Mouse (Mus musculus) heart, adult 9 months (tissue): Measurements from ENCODE around the gene Sar1b.

Experiments used
- DNase-seq, 2 experiments: peaks; one replicate each; pipeline ENCODE4 v3.0.0; 2022; ENCODE audit warnings: low spot score in 2 of 2

Sar1b gene

DNA sequence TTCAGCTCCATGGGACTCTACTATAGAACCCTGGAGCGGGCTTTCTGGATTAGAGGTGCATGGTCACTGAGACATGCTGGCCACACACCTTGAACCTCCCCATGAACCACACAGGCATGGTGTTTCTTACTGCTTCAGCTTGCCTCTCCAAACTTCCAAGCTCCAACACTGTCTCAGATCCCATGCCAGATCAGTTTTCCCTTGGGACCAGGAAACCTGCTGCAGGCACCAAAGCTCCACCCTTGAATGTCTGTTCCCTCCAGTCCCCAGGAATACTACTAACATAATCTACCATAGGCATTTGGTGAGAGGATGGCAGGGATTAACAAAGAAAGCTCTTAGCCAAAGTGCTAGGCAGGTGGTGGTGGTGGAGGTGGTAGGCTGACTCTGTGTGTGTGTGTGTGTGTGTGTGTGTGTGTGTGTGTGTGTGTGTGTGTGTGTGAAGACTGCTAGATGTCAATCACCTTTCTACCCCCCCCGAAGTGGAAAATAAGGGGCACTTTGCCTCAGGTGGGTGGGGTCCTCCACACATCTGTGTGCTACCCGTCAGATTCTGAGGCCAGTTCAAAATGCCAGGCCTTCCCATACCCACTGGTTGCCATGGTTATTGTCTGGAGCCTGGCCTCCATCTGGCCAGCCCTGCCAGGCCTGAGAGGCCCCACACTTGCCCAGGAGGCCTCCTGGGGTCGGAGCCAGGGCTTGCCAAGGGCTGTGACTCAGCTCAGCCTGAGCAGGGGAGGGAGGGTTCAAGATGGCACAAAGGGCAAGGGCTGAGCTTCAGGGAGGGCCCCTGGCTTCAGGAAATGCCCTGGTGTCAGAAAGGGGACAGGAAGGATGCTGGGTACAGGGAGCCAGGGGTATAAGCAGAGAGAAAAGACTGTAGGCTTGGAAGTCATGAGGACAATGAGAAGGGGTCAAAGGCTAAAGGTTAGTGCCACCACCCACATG lies 68.7 kb downstream of the Sar1b start:
- DNase-seq = no peak

DNA sequence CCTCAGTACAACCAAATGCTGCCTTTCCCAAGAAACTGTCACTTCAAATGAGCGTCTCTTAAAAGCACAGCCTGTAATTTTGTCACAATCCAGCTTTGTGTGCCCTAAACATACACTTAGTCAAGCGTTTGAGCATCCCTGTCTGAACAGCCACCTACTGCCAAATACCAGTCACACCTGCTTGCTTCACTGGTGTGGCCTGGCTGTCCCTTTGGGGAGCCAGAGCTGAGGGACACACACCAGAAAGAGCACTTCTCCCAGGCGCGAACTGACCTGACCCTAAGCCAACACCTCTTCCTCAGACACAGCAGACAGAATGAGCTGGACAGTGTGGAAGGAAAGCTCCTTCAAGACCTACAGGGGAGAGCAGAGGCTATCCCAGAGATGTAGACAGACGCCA lies 69.5 kb downstream of the Sar1b start:
- DNase-seq = no peak

DNA sequence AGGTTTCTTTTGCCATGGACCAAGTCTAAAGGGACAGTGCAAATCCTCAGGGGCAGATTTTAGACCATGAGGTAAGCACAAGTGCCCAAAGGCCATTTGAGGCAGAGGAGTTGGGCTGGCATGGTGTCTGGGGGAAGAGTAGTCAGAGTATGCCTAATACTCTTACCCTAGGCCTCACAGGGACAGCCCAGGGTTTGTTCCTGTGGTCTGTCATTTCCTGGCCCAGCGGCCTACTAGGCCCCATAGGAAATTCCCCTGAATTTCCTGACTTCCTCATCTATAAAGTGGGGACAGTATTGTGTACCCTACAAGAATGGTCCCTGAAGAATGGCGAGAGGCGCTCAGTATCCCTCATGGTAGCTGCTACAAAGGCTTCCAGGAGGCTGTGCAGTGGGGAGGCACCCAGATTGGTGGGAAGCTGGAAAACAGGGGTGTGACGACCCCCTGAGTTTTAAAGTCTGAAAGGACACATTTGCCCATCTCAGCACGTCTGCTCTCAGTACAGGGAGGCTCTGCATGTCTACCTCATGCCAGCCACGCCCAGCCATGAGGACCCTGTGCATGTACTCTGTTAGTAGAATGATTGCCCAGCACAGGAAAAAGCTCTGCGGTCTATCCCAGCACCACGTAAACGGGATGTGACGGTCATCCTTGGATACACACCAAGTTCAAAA lies 70.0 kb downstream of the Sar1b start:
- DNase-seq = no peak

DNA sequence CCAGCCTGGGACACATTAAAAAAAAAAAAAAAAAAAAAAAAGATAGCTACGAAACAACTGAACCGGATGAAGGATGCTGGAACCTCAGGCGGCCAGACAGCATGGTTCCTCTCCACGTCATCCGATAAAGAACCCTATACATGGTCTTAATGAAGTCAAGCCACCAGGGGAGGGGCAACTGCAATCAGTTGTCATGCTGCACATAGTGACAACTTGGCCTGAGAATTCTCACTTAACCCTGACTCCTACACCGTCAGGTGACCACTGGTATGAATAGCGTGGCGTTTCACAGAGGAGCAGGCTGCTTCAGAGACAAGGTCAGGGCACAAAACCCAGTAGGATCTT lies 70.6 kb downstream of the Sar1b start:
- DNase-seq = no peak

DNA sequence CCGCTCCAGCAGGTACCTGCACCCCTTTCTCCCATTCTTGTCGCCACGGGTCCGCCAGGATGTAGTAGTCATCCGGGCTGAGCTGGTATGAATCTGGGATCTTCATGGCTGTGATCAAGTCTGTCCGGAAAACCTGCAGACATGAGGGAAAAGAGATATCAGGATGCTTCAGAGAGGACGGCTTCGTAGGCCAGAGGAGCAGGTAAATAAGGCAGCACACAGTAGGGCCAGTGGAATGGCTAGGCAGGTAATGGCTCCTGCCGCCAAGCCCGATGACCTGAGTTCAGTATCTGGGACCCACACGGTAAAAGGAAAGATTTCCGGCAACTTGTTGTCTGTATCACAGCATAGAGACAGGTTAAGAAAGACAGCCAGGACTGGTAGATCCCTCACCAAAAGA lies 72.1 kb downstream of the Sar1b start:
- DNase-seq = no peak

DNA sequence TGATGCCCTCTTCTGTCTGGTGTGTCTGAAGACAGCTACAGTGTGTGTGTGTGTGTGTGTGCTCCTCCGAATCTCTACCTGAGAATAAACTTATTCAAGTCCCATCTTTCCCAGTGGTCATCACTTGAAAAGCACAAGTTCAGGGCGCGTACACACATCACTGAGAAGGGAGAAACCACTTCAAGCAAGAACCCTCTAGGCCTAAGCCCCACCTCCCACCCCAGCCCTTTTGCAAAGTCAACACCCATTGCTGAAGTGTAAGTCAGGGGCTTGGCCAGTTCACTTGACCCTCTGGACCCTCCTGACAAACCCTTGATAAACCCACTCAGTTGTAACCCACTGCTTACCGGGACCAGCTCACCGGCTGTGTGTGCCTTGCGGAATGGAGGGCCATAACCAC lies 73.0 kb downstream of the Sar1b start:
- DNase-seq = no peak

DNA sequence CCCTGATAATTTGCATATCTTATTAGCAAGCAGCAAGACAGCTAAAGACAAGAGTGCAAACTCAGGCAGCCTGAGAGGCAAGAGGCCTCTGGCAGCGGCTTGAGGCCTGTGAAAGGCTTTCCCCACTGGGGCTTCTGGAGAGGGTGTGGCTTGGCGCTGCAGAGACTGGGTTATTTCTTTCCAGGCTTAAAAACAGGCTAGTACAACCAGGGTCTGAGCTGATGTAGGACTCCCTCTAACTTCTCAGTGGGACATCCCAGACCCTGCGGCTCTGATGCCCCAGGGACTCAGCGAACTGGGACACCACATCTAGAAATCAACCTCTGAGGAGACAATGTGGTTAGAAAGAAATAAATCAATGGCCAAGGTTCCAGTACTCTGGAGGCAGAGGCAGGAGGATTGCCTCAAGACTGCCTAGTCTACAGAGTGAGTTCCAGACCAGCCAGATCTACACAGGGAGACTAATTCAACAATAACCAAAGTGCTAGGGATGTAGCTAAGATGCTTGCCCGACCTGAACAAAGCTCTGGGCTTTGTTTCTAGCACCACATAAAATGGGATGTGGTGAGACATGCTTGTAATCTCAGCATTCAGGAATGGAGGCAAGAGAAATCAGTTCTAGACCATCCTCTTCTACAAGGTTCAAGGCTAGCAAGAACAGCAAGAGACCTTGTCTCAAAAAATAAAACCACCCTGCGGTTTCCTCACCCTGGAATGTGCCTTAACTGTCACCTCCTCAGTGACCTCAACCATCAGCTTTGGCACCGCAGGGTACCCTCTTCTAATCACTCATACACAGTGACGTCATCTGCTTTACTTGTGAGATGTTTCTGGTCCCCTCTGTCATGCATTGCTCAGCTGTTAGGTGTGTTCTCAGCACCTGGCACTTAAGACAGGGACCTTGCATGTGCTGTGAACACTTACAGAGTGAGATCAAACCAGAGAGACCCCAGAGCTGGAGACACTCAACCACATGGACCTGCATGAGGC lies 74.0 kb downstream of the Sar1b start:
- peak in 1 of 2 experiments; percentile 42 for DNase-seq

DNA sequence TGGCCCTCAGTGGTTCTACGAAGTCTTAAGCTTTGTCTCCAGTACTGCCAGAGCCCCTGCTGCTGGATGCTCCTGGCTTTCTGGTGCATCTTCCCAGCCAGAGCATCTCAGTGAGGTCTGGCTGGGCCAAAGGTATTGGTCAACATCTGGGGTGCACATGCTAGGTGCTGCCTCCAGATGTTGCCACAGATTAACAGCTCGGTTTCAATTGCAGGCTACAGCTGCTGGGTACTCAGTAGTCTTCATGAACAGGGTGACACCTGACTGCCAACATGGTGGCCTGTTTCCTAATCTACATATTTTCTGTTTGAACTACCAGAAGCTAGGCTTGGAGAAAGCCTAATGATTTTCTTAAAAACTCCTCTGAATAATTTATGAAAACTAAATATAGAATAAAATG lies 75.6 kb downstream of the Sar1b start:
- no peak for DNase-seq

DNA sequence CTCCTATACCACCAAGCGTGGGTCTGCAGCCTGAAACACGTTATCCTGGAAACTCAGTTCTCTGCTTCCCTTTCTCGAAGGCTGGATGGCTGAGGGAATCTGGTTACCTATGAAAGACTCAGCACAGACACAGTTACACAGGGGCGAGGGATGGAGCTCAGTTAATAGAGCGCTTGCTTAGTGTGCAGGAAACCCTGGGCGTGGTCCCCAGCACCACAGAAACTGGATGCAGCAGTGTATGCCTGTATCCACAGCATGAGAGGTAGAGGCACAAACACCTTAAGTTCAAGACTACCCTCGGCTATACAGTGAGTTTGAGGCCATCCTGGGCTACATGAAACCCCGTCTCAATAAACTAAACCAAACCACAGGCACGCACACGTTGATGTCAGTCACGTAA lies 76.5 kb downstream of the Sar1b start:
- DNase-seq = no peak

DNA sequence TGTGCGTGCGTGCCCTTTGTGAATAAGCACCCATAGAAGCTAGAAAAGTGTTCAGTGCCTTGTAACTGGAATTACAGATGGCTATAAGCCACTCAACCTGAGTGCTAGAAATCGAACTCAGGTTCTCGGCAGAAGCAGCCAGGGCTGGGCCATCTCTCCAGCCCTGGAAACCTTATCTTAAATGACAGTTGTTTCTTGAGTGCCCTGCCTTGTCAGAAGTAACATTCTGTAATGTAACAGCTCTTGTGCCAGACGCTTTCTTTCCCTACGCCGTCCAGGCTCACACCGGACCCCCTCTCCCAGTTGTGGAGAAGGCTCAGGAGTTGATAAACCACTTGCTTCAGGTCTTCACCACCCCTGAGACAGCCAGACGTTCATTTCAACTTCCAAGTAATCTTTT lies 77.2 kb downstream of the Sar1b start:
- DNase-seq = no peak

DNA sequence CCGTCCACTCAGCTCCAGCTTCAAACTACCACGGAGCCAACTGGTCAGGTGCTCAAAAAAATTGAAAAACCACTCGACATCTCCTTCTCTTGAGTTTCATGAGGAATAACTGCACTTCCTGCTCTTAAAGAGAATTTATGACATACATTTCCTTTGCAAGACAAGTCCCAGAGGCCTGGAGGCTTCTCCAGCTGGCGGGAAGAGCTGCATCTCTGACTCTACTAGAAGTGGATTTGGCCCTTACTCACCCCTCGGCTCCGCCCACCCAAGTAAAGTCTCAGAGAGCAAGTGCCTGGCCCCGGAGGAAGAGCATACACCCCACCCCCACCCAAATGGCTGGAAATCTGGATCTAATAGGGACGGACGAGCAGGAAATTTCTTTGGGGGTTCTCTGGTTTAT lies 77.7 kb downstream of the Sar1b start:
- DNase-seq = no peak
